Mouse (Mus musculus) G1E (cell line): Measurements from ENCODE around the gene Rptor.

Experiments
- CTCF ChIP-seq: IDR thresholded peaks from 2 replicates; pipeline ENCODE4 v1.5.1; 2012; ENCODE audit warnings: low read depth, low read length, inconsistent platforms, mixed read lengths
- GATA1 ChIP-seq: IDR thresholded peaks from 2 replicates; pipeline ENCODE4 v1.6.1; 2012; ENCODE audit warnings: borderline replicate concordance, low read length, inconsistent platforms, mixed read lengths

GRCm38 (mm10) chr11:119915666-119916065 lies 313.0 kb downstream of the Rptor start:
- TF ChIP-seq CTCF, result no peak
- no peak for TF ChIP-seq GATA1
